Mouse (Mus musculus): ENCODE measurements around the gene Usp3. TPM values are rescaled to one million over a fixed set of nuclear protein-coding genes. Genes with fewer than 3 reads are reported as not detected.

The Usp3 gene
- polyA plus RNA-seq, 1 experiment, result 70.5 TPM

- no peak for DNase-seq
- Histone ChIP-seq H3K4me3 (ENCODE audit: control insufficient read depth, insufficient read depth, low read length) (no peak overlapping the region), H3K27me3 (ENCODE audit: control insufficient read depth, insufficient read depth, low read length) (no peaks in the 10 kb centered on the region), H3K36me3 (ENCODE audit: control insufficient read depth, insufficient read depth, low read length) (peaks cover 8% of the 10 kb centered on the region), H3K4me1 (replicated peaks; ENCODE audit: control insufficient read depth, insufficient read depth, low read length) (peaks cover 28% of the 10 kb centered on the region), H3K27ac (ENCODE audit: control insufficient read depth, insufficient read depth, low read length) (peak overlapping the region; percentile 68; the same call in 1 of the 2 replicates)
- TF ChIP-seq POLR2A (IDR thresholded peaks at IDR 0.05; ENCODE audit: control insufficient read depth, extremely low read depth, insufficient read depth, low read length, poor library complexity), result no peak
- no peak for TF ChIP-seq CTCF (IDR thresholded peaks at IDR 0.05; ENCODE audit: borderline replicate concordance, control insufficient read depth, extremely low read depth, insufficient read depth, low read length, poor library complexity)
- 97% methylated on average over 13 of the region's 13 CpGs for WGBS
Observed at GRCm38 (mm10) chr9:66504518-66504917, 88.4 kb downstream of the Usp3 start.

- TF ChIP-seq POLR2A (IDR thresholded peaks at IDR 0.05; ENCODE audit: control insufficient read depth, extremely low read depth, insufficient read depth, low read length, poor library complexity) (no peak), CTCF (IDR thresholded peaks at IDR 0.05; ENCODE audit: borderline replicate concordance, control insufficient read depth, extremely low read depth, insufficient read depth, low read length, poor library complexity) (no peak)
- H3K4me1 ChIP-seq (replicated peaks; ENCODE audit: control insufficient read depth, insufficient read depth, low read length), result peaks cover 28% of the 10 kb centered on the region
- H3K27ac ChIP-seq (ENCODE audit: control insufficient read depth, insufficient read depth, low read length), result peak overlapping the region; percentile 68
- no peak for DNase-seq
- H3K27me3 ChIP-seq (ENCODE audit: control insufficient read depth, insufficient read depth, low read length), result no peaks in the 10 kb centered on the region
- H3K4me3 ChIP-seq (ENCODE audit: control insufficient read depth, insufficient read depth, low read length), result no peak overlapping the region
- peaks cover 8% of the 10 kb centered on the region for H3K36me3 ChIP-seq (ENCODE audit: control insufficient read depth, insufficient read depth, low read length)
- 59% methylated on average over 4 of the region's 4 CpGs for WGBS
Observed at GRCm38 (mm10) chr9:66503879-66504411, 89.0 kb downstream of the Usp3 start.

- Histone ChIP-seq H3K36me3 (ENCODE audit: control insufficient read depth, insufficient read depth, low read length) (peaks cover 26% of the 10 kb centered on the region), H3K4me3 (ENCODE audit: control insufficient read depth, insufficient read depth, low read length) (no peak overlapping the region), H3K27me3 (ENCODE audit: control insufficient read depth, insufficient read depth, low read length) (no peaks in the 10 kb centered on the region), H3K4me1 (replicated peaks; ENCODE audit: control insufficient read depth, insufficient read depth, low read length) (peaks cover 26% of the 10 kb centered on the region), H3K27ac (ENCODE audit: control insufficient read depth, insufficient read depth, low read length) (no peak overlapping the region)
- no peak for DNase-seq
- WGBS, result 79% methylated on average over 2 of the region's 2 CpGs
- TF ChIP-seq POLR2A (IDR thresholded peaks at IDR 0.05; ENCODE audit: control insufficient read depth, extremely low read depth, insufficient read depth, low read length, poor library complexity) (no peak), CTCF (IDR thresholded peaks at IDR 0.05; ENCODE audit: borderline replicate concordance, control insufficient read depth, extremely low read depth, insufficient read depth, low read length, poor library complexity) (no peak)
Observed at GRCm38 (mm10) chr9:66501248-66501647, 91.7 kb downstream of the Usp3 start.

- Histone ChIP-seq H3K4me3 (ENCODE audit: control insufficient read depth, insufficient read depth, low read length) (no peak overlapping the region), H3K36me3 (ENCODE audit: control insufficient read depth, insufficient read depth, low read length) (peaks cover 57% of the 10 kb centered on the region), H3K27me3 (ENCODE audit: control insufficient read depth, insufficient read depth, low read length) (no peaks in the 10 kb centered on the region), H3K4me1 (replicated peaks; ENCODE audit: control insufficient read depth, insufficient read depth, low read length) (peaks cover 3% of the 10 kb centered on the region), H3K27ac (ENCODE audit: control insufficient read depth, insufficient read depth, low read length) (no peak overlapping the region)
- TF ChIP-seq CTCF (IDR thresholded peaks at IDR 0.05; ENCODE audit: borderline replicate concordance, control insufficient read depth, extremely low read depth, insufficient read depth, low read length, poor library complexity) (no peak), POLR2A (IDR thresholded peaks at IDR 0.05; ENCODE audit: control insufficient read depth, extremely low read depth, insufficient read depth, low read length, poor library complexity) (no peak)
- DNase-seq, result no peak
Observed at GRCm38 (mm10) chr9:66493992-66494391, 99.0 kb downstream of the Usp3 start.

- no peak overlapping the region for H3K4me3 ChIP-seq (ENCODE audit: control insufficient read depth, insufficient read depth, low read length)
- no peak overlapping the region for H3K27ac ChIP-seq (ENCODE audit: control insufficient read depth, insufficient read depth, low read length)
- TF ChIP-seq CTCF (IDR thresholded peaks at IDR 0.05; ENCODE audit: borderline replicate concordance, control insufficient read depth, extremely low read depth, insufficient read depth, low read length, poor library complexity), result no peak
- no peak for TF ChIP-seq POLR2A (IDR thresholded peaks at IDR 0.05; ENCODE audit: control insufficient read depth, extremely low read depth, insufficient read depth, low read length, poor library complexity)
- peaks cover 3% of the 10 kb centered on the region for H3K4me1 ChIP-seq (replicated peaks; ENCODE audit: control insufficient read depth, insufficient read depth, low read length)
- DNase-seq, result no peak
- H3K36me3 ChIP-seq (ENCODE audit: control insufficient read depth, insufficient read depth, low read length), result peaks cover 59% of the 10 kb centered on the region
- no peaks in the 10 kb centered on the region for H3K27me3 ChIP-seq (ENCODE audit: control insufficient read depth, insufficient read depth, low read length)
- WGBS, result 3% methylated on average over 1 of the region's 1 CpGs
Observed at GRCm38 (mm10) chr9:66492361-66492760, 100.6 kb downstream of the Usp3 start.

GRCm38 (mm10) chr9:66488786-66489185 lies 104.2 kb downstream of the Usp3 start:
- Histone ChIP-seq H3K4me1 (replicated peaks; ENCODE audit: control insufficient read depth, insufficient read depth, low read length) (peaks cover 3% of the 10 kb centered on the region), H3K4me3 (ENCODE audit: control insufficient read depth, insufficient read depth, low read length) (no peak overlapping the region), H3K36me3 (ENCODE audit: control insufficient read depth, insufficient read depth, low read length) (peaks cover 71% of the 10 kb centered on the region), H3K27ac (ENCODE audit: control insufficient read depth, insufficient read depth, low read length) (no peak overlapping the region), H3K27me3 (ENCODE audit: control insufficient read depth, insufficient read depth, low read length) (no peaks in the 10 kb centered on the region)
- DNase-seq, result no peak
- no peak for TF ChIP-seq CTCF (IDR thresholded peaks at IDR 0.05; ENCODE audit: borderline replicate concordance, control insufficient read depth, extremely low read depth, insufficient read depth, low read length, poor library complexity)
- TF ChIP-seq POLR2A (IDR thresholded peaks at IDR 0.05; ENCODE audit: control insufficient read depth, extremely low read depth, insufficient read depth, low read length, poor library complexity), result no peak

GRCm38 (mm10) chr9:66483429-66483828 lies 109.5 kb downstream of the Usp3 start:
- no peak for TF ChIP-seq POLR2A (IDR thresholded peaks at IDR 0.05; ENCODE audit: control insufficient read depth, extremely low read depth, insufficient read depth, low read length, poor library complexity)
- TF ChIP-seq CTCF (IDR thresholded peaks at IDR 0.05; ENCODE audit: borderline replicate concordance, control insufficient read depth, extremely low read depth, insufficient read depth, low read length, poor library complexity), result no peak
- no peaks in the 10 kb centered on the region for H3K27me3 ChIP-seq (ENCODE audit: control insufficient read depth, insufficient read depth, low read length)
- WGBS, result 95% methylated on average over 3 of the region's 3 CpGs
- peaks cover 57% of the 10 kb centered on the region for H3K36me3 ChIP-seq (ENCODE audit: control insufficient read depth, insufficient read depth, low read length)
- no peak for DNase-seq
- H3K4me1 ChIP-seq (replicated peaks; ENCODE audit: control insufficient read depth, insufficient read depth, low read length), result no peaks in the 10 kb centered on the region
- no peak overlapping the region for H3K4me3 ChIP-seq (ENCODE audit: control insufficient read depth, insufficient read depth, low read length)
- H3K27ac ChIP-seq (ENCODE audit: control insufficient read depth, insufficient read depth, low read length), result no peak overlapping the region
